Mouse (Mus musculus): ENCODE results near the gene Pld1.
A peak's percentile ranks its signal among the peaks of the same experiment; 100 is the strongest.

The Pld1 gene

GRCm38 (mm10) chr3:27963795-27964201 is 25.3 kb downstream of the Pld1 start:
- no peaks in the 10 kb centered on the region for H3K27me3 ChIP-seq (ENCODE audit: control insufficient read depth, insufficient read depth, low read length, poor library complexity, severe bottlenecking)
- H3K36me3 ChIP-seq (ENCODE audit: control insufficient read depth, insufficient read depth, low read length, poor library complexity, severe bottlenecking), result no peaks in the 10 kb centered on the region
- no peak for DNase-seq (ENCODE audit: low read depth, low spot score)

GRCm38 (mm10) chr3:27968671-27969070 is 30.2 kb downstream of the Pld1 start:
- DNase-seq (ENCODE audit: low read depth, low spot score), result no peak
- H3K27me3 ChIP-seq (ENCODE audit: control insufficient read depth, insufficient read depth, low read length, poor library complexity, severe bottlenecking), result no peaks in the 10 kb centered on the region
- no peaks in the 10 kb centered on the region for H3K36me3 ChIP-seq (ENCODE audit: control insufficient read depth, insufficient read depth, low read length, poor library complexity, severe bottlenecking)

- no peaks in the 10 kb centered on the region for H3K36me3 ChIP-seq (ENCODE audit: control insufficient read depth, insufficient read depth, low read length, poor library complexity, severe bottlenecking)
- DNase-seq (ENCODE audit: low read depth, low spot score), result no peak
- H3K27me3 ChIP-seq (ENCODE audit: control insufficient read depth, insufficient read depth, low read length, poor library complexity, severe bottlenecking), result no peaks in the 10 kb centered on the region
Measured at GRCm38 (mm10) chr3:27973936-27974335, 35.4 kb downstream of the Pld1 start.

GRCm38 (mm10) chr3:27974981-27975380 is 36.5 kb downstream of the Pld1 start:
- H3K27me3 ChIP-seq (ENCODE audit: control insufficient read depth, insufficient read depth, low read length, poor library complexity, severe bottlenecking), result no peaks in the 10 kb centered on the region
- H3K36me3 ChIP-seq (ENCODE audit: control insufficient read depth, insufficient read depth, low read length, poor library complexity, severe bottlenecking), result no peaks in the 10 kb centered on the region
- no peak for DNase-seq (ENCODE audit: low read depth, low spot score)

- H3K36me3 ChIP-seq (ENCODE audit: control insufficient read depth, insufficient read depth, low read length, poor library complexity, severe bottlenecking), result no peaks in the 10 kb centered on the region
- H3K27me3 ChIP-seq (ENCODE audit: control insufficient read depth, insufficient read depth, low read length, poor library complexity, severe bottlenecking), result no peaks in the 10 kb centered on the region
- DNase-seq (ENCODE audit: low read depth, low spot score), result no peak
Measured at GRCm38 (mm10) chr3:27976931-27977544, 38.5 kb downstream of the Pld1 start.

- H3K36me3 ChIP-seq (ENCODE audit: control insufficient read depth, insufficient read depth, low read length, poor library complexity, severe bottlenecking), result no peaks in the 10 kb centered on the region
Measured at GRCm38 (mm10) chr3:27978030-27978723, 39.7 kb downstream of the Pld1 start.

GRCm38 (mm10) chr3:27981591-27981990 is 43.1 kb downstream of the Pld1 start:
- DNase-seq (ENCODE audit: low read depth, low spot score), result no peak
- H3K36me3 ChIP-seq (ENCODE audit: control insufficient read depth, insufficient read depth, low read length, poor library complexity, severe bottlenecking), result no peaks in the 10 kb centered on the region
- no peaks in the 10 kb centered on the region for H3K27me3 ChIP-seq (ENCODE audit: control insufficient read depth, insufficient read depth, low read length, poor library complexity, severe bottlenecking)

More at GRCm38 (mm10) chr3:27978030-27978723, 39.7 kb downstream of the Pld1 start:
- no peak for DNase-seq (ENCODE audit: low read depth, low spot score)
- no peaks in the 10 kb centered on the region for H3K27me3 ChIP-seq (ENCODE audit: control insufficient read depth, insufficient read depth, low read length, poor library complexity, severe bottlenecking)

- Histone ChIP-seq H3K36me3 (ENCODE audit: control insufficient read depth, insufficient read depth, low read length, poor library complexity, severe bottlenecking) (no peaks in the 10 kb centered on the region), H3K27me3 (ENCODE audit: control insufficient read depth, insufficient read depth, low read length, poor library complexity, severe bottlenecking) (no peaks in the 10 kb centered on the region)
- no peak for DNase-seq (ENCODE audit: low read depth, low spot score)
Measured at GRCm38 (mm10) chr3:27982436-27983017, 44.0 kb downstream of the Pld1 start.

- Histone ChIP-seq H3K36me3 (ENCODE audit: control insufficient read depth, insufficient read depth, low read length, poor library complexity, severe bottlenecking) (no peaks in the 10 kb centered on the region), H3K27me3 (ENCODE audit: control insufficient read depth, insufficient read depth, low read length, poor library complexity, severe bottlenecking) (no peaks in the 10 kb centered on the region)
- DNase-seq (ENCODE audit: low read depth, low spot score), result no peak
Measured at GRCm38 (mm10) chr3:27983274-27983673, 44.8 kb downstream of the Pld1 start.

- H3K27me3 ChIP-seq (ENCODE audit: control insufficient read depth, insufficient read depth, low read length, poor library complexity, severe bottlenecking), result no peaks in the 10 kb centered on the region
- DNase-seq (ENCODE audit: low read depth, low spot score), result peak; percentile 8
- no peaks in the 10 kb centered on the region for H3K36me3 ChIP-seq (ENCODE audit: control insufficient read depth, insufficient read depth, low read length, poor library complexity, severe bottlenecking)
Measured at GRCm38 (mm10) chr3:27983935-27984577, 45.6 kb downstream of the Pld1 start.

GRCm38 (mm10) chr3:27984620-27985019 is 46.1 kb downstream of the Pld1 start:
- H3K27me3 ChIP-seq (ENCODE audit: control insufficient read depth, insufficient read depth, low read length, poor library complexity, severe bottlenecking), result no peaks in the 10 kb centered on the region
- no peak for DNase-seq (ENCODE audit: low read depth, low spot score)
- H3K36me3 ChIP-seq (ENCODE audit: control insufficient read depth, insufficient read depth, low read length, poor library complexity, severe bottlenecking), result no peaks in the 10 kb centered on the region

- no peak for DNase-seq (ENCODE audit: low read depth, low spot score)
- H3K27me3 ChIP-seq (ENCODE audit: control insufficient read depth, insufficient read depth, low read length, poor library complexity, severe bottlenecking), result no peaks in the 10 kb centered on the region
- no peaks in the 10 kb centered on the region for H3K36me3 ChIP-seq (ENCODE audit: control insufficient read depth, insufficient read depth, low read length, poor library complexity, severe bottlenecking)
Measured at GRCm38 (mm10) chr3:27985344-27985743, 46.8 kb downstream of the Pld1 start.

GRCm38 (mm10) chr3:27987891-27988536 is 49.5 kb downstream of the Pld1 start:
- H3K27me3 ChIP-seq (ENCODE audit: control insufficient read depth, insufficient read depth, low read length, poor library complexity, severe bottlenecking), result no peaks in the 10 kb centered on the region
- no peak for DNase-seq (ENCODE audit: low read depth, low spot score)

GRCm38 (mm10) chr3:27991100-27991703 is 52.7 kb downstream of the Pld1 start:
- no peak for DNase-seq (ENCODE audit: low read depth, low spot score)
- H3K36me3 ChIP-seq (ENCODE audit: control insufficient read depth, insufficient read depth, low read length, poor library complexity, severe bottlenecking), result no peaks in the 10 kb centered on the region
- no peaks in the 10 kb centered on the region for H3K27me3 ChIP-seq (ENCODE audit: control insufficient read depth, insufficient read depth, low read length, poor library complexity, severe bottlenecking)

More at GRCm38 (mm10) chr3:27987891-27988536, 49.5 kb downstream of the Pld1 start:
- H3K36me3 ChIP-seq (ENCODE audit: control insufficient read depth, insufficient read depth, low read length, poor library complexity, severe bottlenecking), result no peaks in the 10 kb centered on the region

Measured in splenic B cell, adult 2 months (primary cell).